Mouse (Mus musculus) left cerebral cortex, postnatal 10 days (tissue): ENCODE results near the gene Ncapg. TPM values are rescaled to one million over a fixed set of nuclear protein-coding genes. Genes with fewer than 3 reads are reported as not detected.

ENCODE experiments used
- DNase-seq, 2 experiments: peaks; one replicate each; pipeline ENCODE4 v3.0.0; 2021 to 2022; ENCODE audit warnings: low spot score in 2 of 2, mixed read lengths in 1 of 2; ENCODE audit errors: extremely low spot score in 1 of 2
- intact Hi-C: fragments of 180-260 bp; cut with DNase I; formaldehyde crosslinking; loops from one replicate; pipeline ENCODE4 v1.15.1; 2025
- total RNA-seq, 2 experiments: library from RNA; stranded (reverse); gene quantifications; 2 replicates each; pipeline ENCODE4 v1.2.3; 2021

The Ncapg gene
- total RNA-seq, 2 experiments from 2014 or later = 1.9 to 2.4 TPM

GRCm38 (mm10) chr5:45686223-45686622 lies 16.5 kb downstream of the Ncapg start:
- intact Hi-C loops = no loop called here
- DNase-seq = no peak

- no peak for DNase-seq
- intact Hi-C loops = no loop called here
These were observed 19.4 kb downstream of the Ncapg start for GRCm38 (mm10) chr5:45689152-45689551.

DNA sequence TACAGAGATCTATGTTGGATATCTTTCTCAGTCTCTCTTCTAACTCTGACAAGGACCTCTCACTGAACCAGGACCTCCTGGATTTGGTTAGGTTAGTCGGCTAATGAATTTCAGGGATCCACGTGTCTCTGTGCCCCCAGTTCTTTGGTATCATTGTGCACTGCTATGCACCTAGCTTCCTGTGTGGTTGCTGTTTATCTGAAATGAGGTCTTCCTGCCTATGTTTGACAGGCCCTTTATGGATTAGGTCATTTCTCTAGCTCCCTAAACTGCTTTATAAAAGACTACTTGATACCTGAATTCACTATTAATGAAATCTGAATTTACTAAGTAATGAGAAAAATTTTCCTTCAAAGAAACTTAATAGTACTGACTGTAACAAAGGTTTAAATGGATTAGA lies 21.1 kb downstream of the Ncapg start:
- intact Hi-C loops = no loop called here
- no peak for DNase-seq

DNA sequence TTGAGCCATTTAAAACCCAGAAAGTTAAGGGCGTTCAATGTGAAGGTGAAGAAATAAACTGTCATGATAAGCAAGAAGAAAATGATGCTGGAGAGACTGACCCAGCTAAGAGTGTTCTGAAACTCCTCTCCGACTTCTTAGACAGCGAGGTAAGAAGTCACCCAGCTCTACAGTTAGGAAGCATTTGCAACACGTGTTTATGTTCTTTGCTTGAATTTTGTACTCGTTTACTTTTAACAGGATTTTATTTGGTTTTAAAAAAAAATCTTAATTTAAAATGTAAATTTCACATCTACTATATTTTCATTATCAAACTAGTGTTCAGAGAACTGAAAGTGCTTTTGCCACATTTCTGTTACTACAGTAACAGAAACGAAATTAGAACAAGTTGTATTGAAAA lies 22.0 kb downstream of the Ncapg start:
- DNase-seq = no peak
- intact Hi-C loops = no loop called here

GRCm38 (mm10) chr5:45706811-45707210 lies 37.1 kb downstream of the Ncapg start:
- no peak for DNase-seq
- intact Hi-C loops = no loop called here

DNA sequence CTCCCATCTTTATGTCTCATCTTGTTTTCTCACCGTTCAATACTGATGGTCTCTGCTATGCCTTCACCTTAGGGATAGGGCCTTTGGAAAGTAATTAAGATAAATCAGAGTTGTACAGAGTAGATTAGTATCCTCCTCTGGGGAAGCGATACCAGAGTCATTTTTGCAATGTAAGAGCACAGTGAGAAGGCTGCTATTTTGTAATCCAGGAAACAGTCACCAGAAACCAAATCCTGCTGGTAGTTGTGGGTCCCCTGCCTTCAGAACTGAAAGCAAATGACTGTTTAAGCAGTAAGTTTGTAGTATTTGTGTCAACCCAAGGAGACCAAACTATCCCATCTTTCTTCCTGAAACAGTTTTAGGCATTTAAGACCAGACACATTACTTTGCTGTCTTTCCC lies 39.9 kb downstream of the Ncapg start:
- DNase-seq = no peak

DNA sequence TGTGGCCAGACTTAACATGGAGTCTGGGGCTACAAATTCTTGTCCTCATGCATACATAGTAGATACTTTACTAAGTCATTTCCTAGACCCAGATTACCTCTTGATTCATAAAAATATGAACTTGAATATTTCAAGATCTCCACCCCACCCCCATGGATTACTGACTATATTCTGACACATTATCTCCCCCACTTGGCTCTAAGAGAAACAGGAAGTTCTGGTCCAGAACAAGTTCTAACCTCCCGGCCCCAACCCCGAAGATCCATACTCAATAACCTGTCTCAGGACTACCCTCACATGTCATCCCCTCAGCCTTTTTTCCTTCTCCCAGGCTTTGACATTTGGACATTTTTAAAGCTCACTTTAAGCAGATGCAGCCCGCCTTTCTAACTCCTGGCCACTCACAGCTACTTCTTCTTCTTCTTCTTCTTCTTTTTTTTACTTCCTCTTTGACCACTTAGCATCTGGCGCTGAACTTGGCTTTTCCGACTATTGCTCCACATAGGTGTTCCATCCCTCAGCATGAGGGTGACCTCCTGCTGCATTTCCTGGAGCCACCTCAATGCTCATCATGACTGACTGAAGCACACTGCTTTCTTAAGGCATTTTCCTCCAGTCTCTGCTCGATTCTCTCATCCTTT lies 49.2 kb downstream of the Ncapg start:
- intact Hi-C loops = no loop called here

More for the DNA sequence above, 39.9 kb downstream of the Ncapg start:
- intact Hi-C loops = no loop called here

DNA sequence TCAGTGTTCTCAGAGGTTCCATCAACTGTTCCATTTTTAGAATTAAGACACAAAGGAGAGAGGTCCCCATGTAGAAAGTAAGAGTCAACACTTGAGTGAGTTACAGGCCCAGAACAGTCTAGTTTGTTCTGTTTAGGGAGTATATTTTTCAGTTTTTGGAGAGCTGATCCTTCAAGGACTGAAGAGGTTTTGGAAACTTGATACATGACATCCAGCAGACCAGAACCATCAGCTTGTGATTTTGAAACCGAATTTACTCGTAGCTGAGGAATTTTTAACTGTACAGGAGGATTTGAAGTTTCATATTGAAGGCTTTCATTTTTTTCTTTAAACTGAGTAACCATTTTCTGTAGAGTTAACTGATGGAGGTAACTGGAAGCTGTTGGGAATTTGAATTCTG lies 64.0 kb downstream of the Ncapg start:
- intact Hi-C loops = no loop called here

More for the DNA sequence above, 49.2 kb downstream of the Ncapg start:
- DNase-seq = no peak

GRCm38 (mm10) chr5:45737911-45738310 lies 68.2 kb downstream of the Ncapg start:
- DNase-seq = no peak
- intact Hi-C loops = no loop called here

More for the DNA sequence above, 64.0 kb downstream of the Ncapg start:
- no peak for DNase-seq

Other genes starting within 250 kb of the Ncapg start
- gene Qdpr, start 219.7 kb upstream of the Ncapg start, total RNA-seq = 10 to 100 TPM; 86.0 to 92.7 TPM
- under 1 TPM in 1 of 2 experiments, not detected in 1; 0.36 TPM for gene Clrn2, start 216.2 kb upstream of the Ncapg start, total RNA-seq
- gene Lap3, start 176.5 kb upstream of the Ncapg start, total RNA-seq = 10 to 100 TPM; 37.3 to 39.5 TPM
- 10 to 100 TPM; 81.9 to 83.8 TPM for gene Med28, start 149.7 kb upstream of the Ncapg start, total RNA-seq
- 10 to 100 TPM; 20.2 to 22.0 TPM for gene Fam184b, start 30.3 kb upstream of the Ncapg start, total RNA-seq
- 10 to 100 TPM; 47.7 to 48.0 TPM for gene Lcorl, start 187.7 kb downstream of the Ncapg start, total RNA-seq